Mouse (Mus musculus): ENCODE data around the gene Wasf3. TPM values are rescaled to one million over a fixed set of nuclear protein-coding genes. Genes with fewer than 3 reads are reported as not detected.
"Not testable (repeated sequence)": the region's sequence is repeated elsewhere in the genome, so short reads cannot be mapped to it uniquely, and the experiment has no call there.

Gene Wasf3
- polyA plus RNA-seq, 1 experiment: 61.7 TPM

DNA sequence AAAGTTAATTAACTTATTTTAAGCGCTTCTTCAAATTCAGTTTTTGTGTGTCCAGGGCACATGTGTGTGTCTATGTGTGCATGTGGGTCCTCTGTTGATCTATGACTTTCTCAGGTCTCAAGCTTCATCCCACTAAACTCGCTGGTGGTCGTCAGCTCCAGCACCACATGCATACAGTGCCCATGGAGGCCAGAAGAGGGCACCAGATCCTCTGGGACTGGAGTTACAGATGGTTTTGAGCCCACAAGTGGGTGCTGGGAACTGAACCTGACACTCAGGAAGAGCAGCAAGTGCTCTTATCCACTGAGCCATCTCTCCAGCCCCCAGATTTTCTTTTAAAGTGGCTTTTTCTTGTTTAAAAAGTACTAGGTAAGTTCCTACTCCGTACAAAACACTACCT is 2.1 kb downstream of the Wasf3 start:
- TF ChIP-seq CTCF (IDR thresholded peaks at IDR 0.05; ENCODE audit: extremely low read depth, insufficient read depth, low read length) (no peak), POLR2A (IDR thresholded peaks at IDR 0.05; ENCODE audit: extremely low read depth, insufficient read depth, low read length) (no peak)
- no peak overlapping the region for H3K4me3 ChIP-seq (ENCODE audit: insufficient read depth, low read length)
- no peak overlapping the region for H3K27ac ChIP-seq (ENCODE audit: insufficient read depth, low read length)
- no peaks in the 10 kb centered on the region; the same call in 1 of the 2 replicates for H3K4me1 ChIP-seq (ENCODE audit: control insufficient read depth, insufficient read depth, low read length)

DNA sequence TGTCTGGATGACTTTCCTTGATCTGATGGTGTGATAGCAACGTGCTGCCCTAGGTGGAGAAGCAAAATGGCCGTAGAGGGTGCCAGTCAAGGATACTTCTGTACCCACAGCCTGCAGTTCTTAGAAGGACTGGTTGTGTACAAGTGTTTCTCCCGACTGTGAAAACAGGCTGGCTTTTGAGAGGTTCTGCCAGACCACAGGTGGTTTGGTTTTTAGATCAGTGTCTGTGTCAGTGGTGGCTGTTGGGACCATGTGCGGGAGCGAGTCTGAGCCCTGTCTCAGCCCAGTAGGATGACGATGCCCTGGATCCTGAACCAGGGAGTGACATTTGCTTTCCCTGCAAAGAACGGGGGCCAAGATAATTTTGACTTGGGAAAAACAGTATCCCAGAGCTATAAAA is 9.8 kb downstream of the Wasf3 start:
- TF ChIP-seq CTCF (IDR thresholded peaks at IDR 0.05; ENCODE audit: extremely low read depth, insufficient read depth, low read length) (no peak), POLR2A (IDR thresholded peaks at IDR 0.05; ENCODE audit: extremely low read depth, insufficient read depth, low read length) (no peak)
- Histone ChIP-seq H3K27ac (ENCODE audit: insufficient read depth, low read length) (no peak overlapping the region), H3K4me3 (ENCODE audit: insufficient read depth, low read length) (no peak overlapping the region), H3K4me1 (ENCODE audit: control insufficient read depth, insufficient read depth, low read length) (no peaks in the 10 kb centered on the region; the same call in 1 of the 2 replicates)

DNA sequence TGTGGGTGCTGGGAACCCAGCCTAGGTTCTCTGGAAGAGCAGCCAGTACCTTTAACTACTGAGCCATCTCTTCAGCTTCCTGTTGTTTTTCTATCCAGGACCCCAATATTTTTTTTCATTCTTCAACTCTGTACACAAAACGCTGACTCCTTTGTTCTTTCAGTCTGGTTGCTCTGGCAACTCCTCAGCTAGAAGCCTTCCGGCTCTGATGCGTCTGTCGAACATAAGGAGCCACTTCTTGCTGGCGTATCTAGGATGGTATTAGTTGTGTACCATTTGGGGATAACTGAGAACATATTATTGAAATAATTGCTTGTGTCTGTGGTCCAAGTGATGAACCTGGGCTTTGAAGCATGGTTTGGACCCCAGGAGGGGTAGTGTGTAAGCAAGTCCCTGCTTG is 12.5 kb downstream of the Wasf3 start:
- H3K27ac ChIP-seq (ENCODE audit: insufficient read depth, low read length): no peak overlapping the region
- no peak overlapping the region for H3K4me3 ChIP-seq (ENCODE audit: insufficient read depth, low read length)
- TF ChIP-seq POLR2A (IDR thresholded peaks at IDR 0.05; ENCODE audit: extremely low read depth, insufficient read depth, low read length) (no peak), CTCF (IDR thresholded peaks at IDR 0.05; ENCODE audit: extremely low read depth, insufficient read depth, low read length) (no peak)

DNA sequence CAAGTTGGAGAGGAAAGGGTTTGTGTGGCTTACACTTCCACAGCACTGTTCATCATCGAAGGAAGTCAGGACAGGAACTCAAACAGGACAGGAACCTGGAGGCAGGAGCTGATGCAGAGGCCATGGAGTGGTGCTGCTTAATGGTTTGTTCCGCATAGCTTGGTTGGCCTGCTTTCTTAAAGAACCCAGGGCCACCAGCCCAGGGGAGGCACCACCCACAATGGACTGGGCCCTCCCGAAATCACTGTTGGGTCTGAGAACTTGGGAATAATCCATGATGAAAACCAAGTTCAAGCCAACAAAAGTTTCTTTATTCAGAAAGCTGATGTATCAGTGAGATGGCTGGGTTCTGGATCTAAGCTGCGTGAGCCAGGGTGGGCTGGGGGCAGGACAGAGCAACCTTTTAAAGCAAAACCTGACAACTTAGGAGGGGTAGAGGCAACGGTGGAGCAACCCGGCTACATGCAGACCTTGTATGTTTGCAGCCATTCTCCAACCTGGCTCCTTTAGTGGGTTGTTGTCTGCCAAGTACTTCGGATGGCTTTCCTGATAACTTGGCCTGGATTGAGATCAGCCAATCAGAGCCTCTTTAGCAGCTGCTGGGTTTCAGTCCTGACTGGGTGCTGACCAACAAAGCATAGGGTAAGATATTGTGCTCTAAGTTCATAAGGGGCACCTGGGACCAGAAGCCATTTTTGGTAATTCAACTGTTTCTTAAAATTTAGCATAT is 13.8 kb downstream of the Wasf3 start:
- no peaks in the 10 kb centered on the region; the same call in 1 of the 2 replicates for H3K4me1 ChIP-seq (ENCODE audit: control insufficient read depth, insufficient read depth, low read length)
- H3K27ac ChIP-seq (ENCODE audit: insufficient read depth, low read length): no peak overlapping the region
- no peak for TF ChIP-seq CTCF (IDR thresholded peaks at IDR 0.05; ENCODE audit: extremely low read depth, insufficient read depth, low read length)
- TF ChIP-seq POLR2A (IDR thresholded peaks at IDR 0.05; ENCODE audit: extremely low read depth, insufficient read depth, low read length): no peak
- H3K4me3 ChIP-seq (ENCODE audit: insufficient read depth, low read length): no peak overlapping the region

More for the DNA sequence above, 12.5 kb downstream of the Wasf3 start:
- H3K4me1 ChIP-seq (ENCODE audit: control insufficient read depth, insufficient read depth, low read length): no peaks in the 10 kb centered on the region; the same call in 1 of the 2 replicates

DNA sequence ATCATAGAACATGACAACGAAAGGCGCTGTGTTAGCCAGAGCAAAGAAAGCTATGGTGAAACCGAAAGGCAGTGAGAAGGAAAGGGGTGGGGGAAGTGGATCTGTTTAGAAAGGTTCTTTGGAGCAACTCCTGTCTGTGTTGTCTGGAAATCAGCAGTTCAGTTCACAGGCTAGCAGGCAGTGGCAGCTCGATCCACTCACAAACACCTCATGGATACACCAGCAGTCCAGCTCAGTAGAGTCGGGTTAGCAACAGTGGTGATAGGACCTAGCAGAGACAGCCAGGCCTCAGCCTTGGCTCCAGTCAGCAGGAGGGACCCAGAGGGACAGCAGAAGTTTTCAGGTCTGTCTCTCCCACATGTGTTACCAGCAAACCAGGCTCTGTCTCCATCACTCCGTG is 16.2 kb downstream of the Wasf3 start:
- not testable (repeated sequence) for H3K4me3 ChIP-seq (ENCODE audit: insufficient read depth, low read length); H3K4me1 ChIP-seq (ENCODE audit: control insufficient read depth, insufficient read depth, low read length); H3K27ac ChIP-seq (ENCODE audit: insufficient read depth, low read length)

DNA sequence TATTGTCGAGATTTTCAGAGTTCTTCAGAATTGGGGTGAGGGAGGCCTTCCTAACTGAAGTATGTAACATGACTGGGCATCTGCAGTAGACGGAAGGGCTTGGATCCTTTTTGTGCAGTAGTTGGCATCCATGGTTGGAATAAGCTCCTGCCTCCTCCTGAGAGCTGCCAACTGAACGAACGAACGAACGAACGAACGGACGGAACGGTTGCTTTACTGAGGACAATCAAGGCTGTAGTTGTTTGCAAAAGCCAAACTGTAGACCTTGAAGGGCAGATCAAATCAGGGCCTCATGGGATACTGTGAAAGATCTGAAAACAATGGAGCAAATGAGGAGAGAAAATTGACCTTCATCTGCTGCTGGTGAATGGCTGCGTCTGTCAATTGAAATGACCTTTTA is 17.5 kb downstream of the Wasf3 start:
- Histone ChIP-seq H3K4me3 (ENCODE audit: insufficient read depth, low read length) (no peak overlapping the region), H3K27ac (ENCODE audit: insufficient read depth, low read length) (peak overlapping the region; percentile 86), H3K4me1 (ENCODE audit: control insufficient read depth, insufficient read depth, low read length) (no peaks in the 10 kb centered on the region; the same call in 1 of the 2 replicates)
- TF ChIP-seq POLR2A (IDR thresholded peaks at IDR 0.05; ENCODE audit: extremely low read depth, insufficient read depth, low read length): no peak
- no peak for TF ChIP-seq CTCF (IDR thresholded peaks at IDR 0.05; ENCODE audit: extremely low read depth, insufficient read depth, low read length)

DNA sequence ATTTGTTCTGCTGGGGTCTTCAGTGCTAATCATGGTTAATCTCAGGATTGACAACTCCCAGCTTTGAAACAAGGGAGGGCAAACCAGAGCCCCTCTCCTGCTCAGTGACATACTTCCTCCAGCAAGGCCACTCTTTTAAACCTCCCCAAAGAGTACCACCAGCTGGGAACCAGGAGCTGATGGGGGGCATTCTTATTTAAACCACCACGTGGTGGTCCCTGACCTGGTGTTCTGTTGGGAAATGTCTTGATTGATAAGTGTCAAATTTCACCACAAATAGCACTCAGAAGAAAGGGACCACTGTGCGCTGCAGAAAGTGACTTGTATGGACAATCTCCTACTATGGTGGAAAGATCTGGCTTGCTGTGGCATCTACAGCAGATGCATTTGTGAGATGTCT is 19.1 kb downstream of the Wasf3 start:
- Histone ChIP-seq H3K27ac (ENCODE audit: insufficient read depth, low read length) (no peak overlapping the region), H3K4me3 (ENCODE audit: insufficient read depth, low read length) (no peak overlapping the region), H3K4me1 (ENCODE audit: control insufficient read depth, insufficient read depth, low read length) (peaks cover 6% of the 10 kb centered on the region; the same call in 1 of the 2 replicates)
- TF ChIP-seq CTCF (IDR thresholded peaks at IDR 0.05; ENCODE audit: extremely low read depth, insufficient read depth, low read length) (no peak), POLR2A (IDR thresholded peaks at IDR 0.05; ENCODE audit: extremely low read depth, insufficient read depth, low read length) (no peak)

DNA sequence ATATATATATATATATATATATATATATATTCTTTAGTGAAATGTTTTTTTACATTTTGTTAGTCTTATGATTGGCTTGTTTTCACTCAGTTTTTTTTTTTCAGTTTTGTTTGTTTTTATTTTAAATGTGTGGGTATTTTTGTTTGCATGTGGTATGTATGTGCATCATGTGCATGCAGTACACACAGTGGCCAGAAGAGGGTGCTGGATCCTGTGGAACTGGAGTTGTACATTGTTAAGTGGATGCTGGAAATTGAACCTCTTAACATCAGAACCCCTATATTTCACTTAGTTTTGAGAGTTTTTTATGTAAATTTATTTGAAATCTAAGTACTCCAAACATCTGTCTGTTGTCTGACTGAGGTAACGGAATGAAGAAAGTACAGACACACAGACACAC is 21.3 kb downstream of the Wasf3 start:
- TF ChIP-seq CTCF (IDR thresholded peaks at IDR 0.05; ENCODE audit: extremely low read depth, insufficient read depth, low read length): 0 out of 2 replicates have a peak, but pooled peaks have one; percentile 10
- TF ChIP-seq POLR2A (IDR thresholded peaks at IDR 0.05; ENCODE audit: extremely low read depth, insufficient read depth, low read length): no peak
- peaks cover 12% of the 10 kb centered on the region for H3K4me1 ChIP-seq (ENCODE audit: control insufficient read depth, insufficient read depth, low read length)

DNA sequence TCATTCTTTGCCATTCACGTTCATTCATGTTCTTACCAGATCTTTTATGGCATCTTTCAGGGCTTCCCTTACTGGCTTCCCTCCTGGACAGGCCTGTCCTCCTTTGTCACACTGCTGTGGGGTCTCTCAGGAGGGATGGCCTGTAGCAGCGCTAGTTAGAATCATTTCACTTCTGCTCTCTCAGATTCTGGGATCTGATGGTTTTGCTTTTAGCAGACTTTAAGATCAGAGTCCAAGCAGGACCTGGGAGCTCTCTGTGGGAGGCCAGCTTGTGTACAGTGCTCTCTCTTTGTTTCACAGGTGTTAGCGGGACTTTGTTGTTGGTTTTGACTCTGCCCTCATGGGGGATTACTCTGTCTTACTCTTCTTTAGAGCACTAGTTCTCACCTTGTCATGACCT is 23.0 kb downstream of the Wasf3 start:
- 0 out of 2 replicates have a peak overlapping the region, but pooled peaks have one; percentile 67 for H3K27ac ChIP-seq (ENCODE audit: insufficient read depth, low read length)
- no peak overlapping the region for H3K4me3 ChIP-seq (ENCODE audit: insufficient read depth, low read length)
- no peak for TF ChIP-seq POLR2A (IDR thresholded peaks at IDR 0.05; ENCODE audit: extremely low read depth, insufficient read depth, low read length)
- no peak for TF ChIP-seq CTCF (IDR thresholded peaks at IDR 0.05; ENCODE audit: extremely low read depth, insufficient read depth, low read length)
- H3K4me1 ChIP-seq (ENCODE audit: control insufficient read depth, insufficient read depth, low read length): peaks cover 16% of the 10 kb centered on the region

More for the DNA sequence above, 21.3 kb downstream of the Wasf3 start:
- Histone ChIP-seq H3K4me3 (ENCODE audit: insufficient read depth, low read length) (no peak overlapping the region), H3K27ac (ENCODE audit: insufficient read depth, low read length) (no peak overlapping the region)

DNA sequence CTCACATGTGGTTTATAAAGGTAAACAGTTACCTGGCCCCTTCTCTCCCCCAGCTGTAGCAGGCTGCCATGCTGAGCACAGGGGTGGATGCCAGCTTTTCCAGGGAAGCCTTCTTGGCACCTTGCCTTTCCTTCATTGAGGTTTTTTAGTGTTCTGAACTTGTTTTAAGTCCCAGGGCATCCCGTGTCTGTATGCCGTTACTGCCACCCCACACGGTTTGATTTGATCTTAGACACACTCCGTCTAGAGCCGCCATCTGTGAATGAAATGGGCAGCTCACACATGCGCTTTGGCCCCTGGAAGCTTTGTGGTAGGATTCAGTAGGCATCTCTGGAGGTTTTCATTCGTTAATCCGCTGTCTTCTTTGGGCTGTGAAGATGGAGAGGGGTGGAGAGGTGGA is 23.8 kb downstream of the Wasf3 start:
- no peak overlapping the region for H3K4me3 ChIP-seq (ENCODE audit: insufficient read depth, low read length)
- TF ChIP-seq POLR2A (IDR thresholded peaks at IDR 0.05; ENCODE audit: extremely low read depth, insufficient read depth, low read length) (no peak), CTCF (IDR thresholded peaks at IDR 0.05; ENCODE audit: extremely low read depth, insufficient read depth, low read length) (no peak)
- peaks cover 22% of the 10 kb centered on the region for H3K4me1 ChIP-seq (ENCODE audit: control insufficient read depth, insufficient read depth, low read length)
- H3K27ac ChIP-seq (ENCODE audit: insufficient read depth, low read length): peak overlapping the region; percentile 67

Measured in cortical plate, adult 2 months (tissue).